Mouse (Mus musculus) limb, embryonic 10.5 days (tissue): ENCODE results near the gene Rexo2. TPM values are rescaled to one million over a fixed set of nuclear protein-coding genes. Genes with fewer than 3 reads are reported as not detected.
A peak's percentile ranks its signal among the peaks of the same experiment; 100 is the strongest.
"Not testable (repeated sequence)": the region's sequence is repeated elsewhere in the genome, so short reads cannot be mapped to it uniquely, and the experiment has no call there.

Experiments used
- DNase-seq: peaks from one replicate; pipeline ENCODE4 v3.0.0-alpha.2; 2017; ENCODE audit warnings: low spot score
- H3K27ac ChIP-seq: fragments of 300-500 bp; sonication (generic); 2 replicates; pipeline ENCODE4 v1.5.1; 2016; ENCODE audit warnings: mild to moderate bottlenecking
- H3K27me3 ChIP-seq: fragments of 300-500 bp; sonication (generic); 2 replicates; pipeline ENCODE4 v1.6.1; 2016; ENCODE audit warnings: low read depth, mild to moderate bottlenecking; ENCODE audit not compliant: poor library complexity, severe bottlenecking
- H3K36me3 ChIP-seq: fragments of 300-500 bp; sonication (generic); 2 replicates; pipeline ENCODE4 v1.6.1; 2016; ENCODE audit warnings: mild to moderate bottlenecking, moderate library complexity
- H3K4me1 ChIP-seq: fragments of 300-500 bp; sonication (generic); 2 replicates; pipeline ENCODE4 v1.6.1; 2016
- H3K4me3 ChIP-seq: fragments of 300-500 bp; sonication (generic); 2 replicates; pipeline ENCODE4 v1.5.1; 2016; ENCODE audit warnings: mild to moderate bottlenecking, moderate library complexity
- H3K9me3 ChIP-seq: fragments of 300-500 bp; sonication (generic); replicated peaks from 2 replicates; pipeline ENCODE4 v1.6.1; 2016; ENCODE audit warnings: mild to moderate bottlenecking
- WGBS: fragments of 180-500 bp; shearing (Covaris S2); methylation state at CpG from one replicate; pipeline ENCODE4 v1.1.7; 2016; 5-methylcytosine and 5-hydroxymethylcytosine counted together
- polyA plus RNA-seq: library from polyadenylated mRNA; unstranded; fragments of >200 nt; fragmentation: Nextera tagmentation; extraction: Ambion mirVana; gene quantifications from 2 replicates; pipeline ENCODE4 v1.2.1, GENCODE M21; 2016

Gene Rexo2
- polyA plus RNA-seq, result 95.8 and 123 TPM in 2 replicates

GRCm38 (mm10) chr9:48480411-48481213, at the start of gene Rexo2:
Gene Rexo2, minus strand, starts transcription at chr9:48480623.
- Histone ChIP-seq H3K9me3 (no peaks in the 10 kb centered on the region), H3K27me3 (no peaks in the 10 kb centered on the region), H3K27ac (peak within 1 kb of the TSS; percentile 87), H3K4me1 (peaks cover 16% of the 10 kb centered on the region), H3K4me3 (peak within 1 kb of the TSS; percentile 87), H3K36me3 (peaks cover 38% of the 10 kb centered on the region)
- peak; percentile 91 for DNase-seq
- 1% methylated on average over 49 of the region's 49 CpGs for WGBS

- Histone ChIP-seq H3K4me1 (no peaks in the 10 kb centered on the region), H3K9me3 (no peaks in the 10 kb centered on the region), H3K27me3 (no peaks in the 10 kb centered on the region), H3K4me3 (no peak overlapping the region), H3K27ac (no peak overlapping the region), H3K36me3 (no peaks in the 10 kb centered on the region)
- 91% methylated on average over 4 of the region's 4 CpGs for WGBS
- DNase-seq, result no peak
Observed at GRCm38 (mm10) chr9:48526520-48526919, 46.1 kb upstream of the Rexo2 start.

GRCm38 (mm10) chr9:48525566-48525965, 45.1 kb upstream of the Rexo2 start:
- 7% methylated on average over 1 of the region's 1 CpGs for WGBS
- H3K9me3 ChIP-seq, result no peaks in the 10 kb centered on the region

GRCm38 (mm10) chr9:48520405-48520804, 40.0 kb upstream of the Rexo2 start:
- peaks cover 13% of the 10 kb centered on the region for H3K4me1 ChIP-seq
- not testable (repeated sequence) for H3K9me3 ChIP-seq, H3K27ac ChIP-seq, DNase-seq, H3K36me3 ChIP-seq, H3K4me3 ChIP-seq, H3K27me3 ChIP-seq
- whole genome bisulfite sequencing, result 60% methylated on average over 3 of the region's 7 CpGs

More at GRCm38 (mm10) chr9:48525566-48525965, 45.1 kb upstream of the Rexo2 start:
- Histone ChIP-seq H3K36me3 (no peaks in the 10 kb centered on the region), H3K27me3 (no peaks in the 10 kb centered on the region), H3K4me3 (no peak overlapping the region), H3K4me1 (no peaks in the 10 kb centered on the region), H3K27ac (no peak overlapping the region)
- no peak for DNase-seq

GRCm38 (mm10) chr9:48517372-48518130, 37.1 kb upstream of the Rexo2 start:
- Histone ChIP-seq H3K4me1 (peaks cover 13% of the 10 kb centered on the region), H3K27ac (no peak overlapping the region; the same call in 1 of the 2 replicates), H3K9me3 (no peaks in the 10 kb centered on the region), H3K27me3 (no peaks in the 10 kb centered on the region), H3K4me3 (no peak overlapping the region), H3K36me3 (no peaks in the 10 kb centered on the region)
- 70% methylated on average over 19 of the region's 19 CpGs for WGBS
- DNase-seq, result no peak

GRCm38 (mm10) chr9:48516615-48517371, 36.4 kb upstream of the Rexo2 start:
- WGBS, result 82% methylated on average over 11 of the region's 11 CpGs
- no peak for DNase-seq
- peaks cover 13% of the 10 kb centered on the region for H3K4me1 ChIP-seq
- H3K27ac ChIP-seq, result no peak overlapping the region
- H3K27me3 ChIP-seq, result no peaks in the 10 kb centered on the region
- H3K36me3 ChIP-seq, result no peaks in the 10 kb centered on the region
- no peak overlapping the region for H3K4me3 ChIP-seq
- no peaks in the 10 kb centered on the region for H3K9me3 ChIP-seq

- H3K27ac ChIP-seq, result no peak overlapping the region
- DNase-seq, result no peak
Observed at GRCm38 (mm10) chr9:48515332-48515731, 34.9 kb upstream of the Rexo2 start.

GRCm38 (mm10) chr9:48510134-48510533, 29.7 kb upstream of the Rexo2 start:
- no peaks in the 10 kb centered on the region for H3K27me3 ChIP-seq
- H3K27ac ChIP-seq, result no peak overlapping the region
- no peaks in the 10 kb centered on the region for H3K4me1 ChIP-seq
- H3K4me3 ChIP-seq, result no peak overlapping the region
- no peaks in the 10 kb centered on the region for H3K9me3 ChIP-seq
- DNase-seq, result no peak
- H3K36me3 ChIP-seq, result no peaks in the 10 kb centered on the region
- 90% methylated on average over 5 of the region's 5 CpGs for WGBS

More at GRCm38 (mm10) chr9:48515332-48515731, 34.9 kb upstream of the Rexo2 start:
- Histone ChIP-seq H3K4me3 (no peak overlapping the region), H3K36me3 (no peaks in the 10 kb centered on the region), H3K27me3 (no peaks in the 10 kb centered on the region), H3K4me1 (peaks cover 13% of the 10 kb centered on the region), H3K9me3 (no peaks in the 10 kb centered on the region)
- whole genome bisulfite sequencing, result 82% methylated on average over 1 of the region's 1 CpGs

GRCm38 (mm10) chr9:48504741-48505365, 24.4 kb upstream of the Rexo2 start:
- H3K4me3 ChIP-seq, result no peak overlapping the region
- WGBS, result 82% methylated on average over 8 of the region's 8 CpGs
- no peaks in the 10 kb centered on the region for H3K27me3 ChIP-seq
- H3K9me3 ChIP-seq, result no peaks in the 10 kb centered on the region
- H3K4me1 ChIP-seq, result no peaks in the 10 kb centered on the region
- no peaks in the 10 kb centered on the region for H3K36me3 ChIP-seq
- DNase-seq, result no peak
- H3K27ac ChIP-seq, result no peak overlapping the region

- Histone ChIP-seq H3K4me1 (no peaks in the 10 kb centered on the region), H3K9me3 (no peaks in the 10 kb centered on the region), H3K27ac (no peak overlapping the region), H3K27me3 (no peaks in the 10 kb centered on the region), H3K4me3 (no peak overlapping the region), H3K36me3 (no peaks in the 10 kb centered on the region)
- DNase-seq, result no peak
- 68% methylated on average over 2 of the region's 2 CpGs for WGBS
Observed at GRCm38 (mm10) chr9:48503001-48503400, 22.6 kb upstream of the Rexo2 start.

- Histone ChIP-seq H3K4me1 (peaks cover under 1% of the 10 kb centered on the region; the same call in 1 of the 2 replicates), H3K27ac (no peak overlapping the region), H3K9me3 (no peaks in the 10 kb centered on the region), H3K27me3 (no peaks in the 10 kb centered on the region; the same call in 1 of the 2 replicates), H3K36me3 (no peaks in the 10 kb centered on the region), H3K4me3 (no peak overlapping the region)
- WGBS, result 85% methylated on average over 7 of the region's 7 CpGs
- DNase-seq, result no peak
Observed at GRCm38 (mm10) chr9:48501192-48501591, 20.8 kb upstream of the Rexo2 start.

GRCm38 (mm10) chr9:48495548-48495932, 15.1 kb upstream of the Rexo2 start:
- H3K4me3 ChIP-seq, result peak overlapping the region; percentile 90
- H3K27me3 ChIP-seq, result no peaks in the 10 kb centered on the region; the same call in 1 of the 2 replicates
- peak overlapping the region; percentile 96 for H3K27ac ChIP-seq
- H3K4me1 ChIP-seq, result peaks cover 17% of the 10 kb centered on the region
- DNase-seq, result no peak
- no peaks in the 10 kb centered on the region for H3K9me3 ChIP-seq
- peaks cover 35% of the 10 kb centered on the region for H3K36me3 ChIP-seq
- 2% methylated on average over 34 of the region's 34 CpGs for WGBS
